ENCODE assay signal across 25 mouse cellular contexts in genomic region chr2:148884738-148885137, GRCm38 (mm10). TPM values are rescaled to one million over a fixed set of nuclear protein-coding genes. Genes with fewer than 3 reads are reported as not detected.
DNase-seq lines count a peak whose midpoint lies in the region; ATAC-seq and TF ChIP-seq lines count a peak whose summit lies in the region.
"Had no signal": no experiment of that assay in that cellular context is flagged by ENCODE, and none has a peak within 500 bp of the region (broad histone marks: within the 10 kb centered on the region; RNA-seq: fewer than 3 reads in every experiment).

No protein-coding gene starts in this region.

- no peaks in the 10 kb centered on the region for H3K9me3 ChIP-seq in hindbrain, embryonic 15.5 days
- no peaks in the 10 kb centered on the region for H3K9me3 ChIP-seq in hindbrain, embryonic 12.5 days (replicated peaks)
- no peaks in the 10 kb centered on the region for H3K9me3 ChIP-seq in heart, embryonic 15.5 days (replicated peaks)
- H3K9me3 ChIP-seq: embryonic facial prominence, embryonic 13.5 days; limb, embryonic 12.5 days; liver, embryonic 13.5 days; megakaryocyte, embryonic 14.5 days; neural tube, embryonic 15.5 days had no signal

- no peaks in the 10 kb centered on the region for H3K36me3 ChIP-seq in hindbrain, embryonic 15.5 days
- no peaks in the 10 kb centered on the region for H3K36me3 ChIP-seq in hindbrain, embryonic 12.5 days
- H3K36me3 ChIP-seq in heart, embryonic 15.5 days = no peaks in the 10 kb centered on the region
- H3K36me3 ChIP-seq: embryonic facial prominence, embryonic 13.5 days; limb, embryonic 12.5 days; liver, embryonic 13.5 days; neural tube, embryonic 15.5 days had no signal

- H3K27ac ChIP-seq in gastrocnemius, adult 2 months = peak overlapping the region; percentile 72
- no peak overlapping the region for H3K27ac ChIP-seq in hindbrain, embryonic 15.5 days (replicated peaks)
- H3K27ac ChIP-seq in hindbrain, embryonic 12.5 days = no peak overlapping the region
- H3K27ac ChIP-seq in heart, embryonic 15.5 days = peak overlapping the region; percentile 37
- H3K27ac ChIP-seq in left cerebral cortex, adult 2 months = no peak overlapping the region
- H3K27ac ChIP-seq: embryonic facial prominence, embryonic 13.5 days; kidney, postnatal 0 days; limb, embryonic 12.5 days; liver, embryonic 13.5 days; neural tube, embryonic 15.5 days had no signal

- H3K4me1 ChIP-seq in hindbrain, embryonic 15.5 days (replicated peaks) = no peaks in the 10 kb centered on the region
- peaks cover 3% of the 10 kb centered on the region; the same call in 1 of the 2 replicates for H3K4me1 ChIP-seq in hindbrain, embryonic 12.5 days
- H3K4me1 ChIP-seq in heart, embryonic 15.5 days (replicated peaks) = peaks cover 6% of the 10 kb centered on the region; the same call in 1 of the 2 replicates
- H3K4me1 ChIP-seq: embryonic facial prominence, embryonic 13.5 days; limb, embryonic 12.5 days; liver, embryonic 13.5 days; neural tube, embryonic 15.5 days had no signal

- H3K9ac ChIP-seq in hindbrain, embryonic 15.5 days = no peak overlapping the region
- no peak overlapping the region for H3K9ac ChIP-seq in hindbrain, embryonic 12.5 days
- H3K9ac ChIP-seq in heart, embryonic 15.5 days = no peak overlapping the region
- H3K9ac ChIP-seq: embryonic facial prominence, embryonic 13.5 days; limb, embryonic 12.5 days; liver, embryonic 13.5 days; neural tube, embryonic 15.5 days had no signal

- peak; percentile 48 for DNase-seq in gastrocnemius, adult 2 months
- DNase-seq in gastrocnemius, postnatal 14 days = no peak
- peak; percentile 26 for DNase-seq in R1 (ENCODE audit: low read depth, low spot score)
- DNase-seq in Muller cell, postnatal 12 days (ENCODE audit: inconsistent ontology term) = no peak
- DNase-seq in left cerebral cortex, adult 2 months (ENCODE audit: extremely low spot score in 1 of 2, low spot score in 2 of 2) = no peak
- DNase-seq: adrenal gland, postnatal 36 days; B cell, adult 2 months; cerebellum, adult 9-11 months; liver, embryonic 13.5 days; lung, postnatal 14 days; right cerebral cortex, postnatal 25 days; thymus, postnatal 14 days had no signal

- H3K4me3 ChIP-seq in gastrocnemius, adult 2 months = no peak overlapping the region
- H3K4me3 ChIP-seq in hindbrain, embryonic 15.5 days = no peak overlapping the region
- H3K4me3 ChIP-seq in hindbrain, embryonic 12.5 days = no peak overlapping the region
- no peak overlapping the region for H3K4me3 ChIP-seq in heart, embryonic 15.5 days
- H3K4me3 ChIP-seq in left cerebral cortex, adult 2 months = no peak overlapping the region
- H3K4me3 ChIP-seq: embryonic facial prominence, embryonic 13.5 days; limb, embryonic 12.5 days; liver, embryonic 13.5 days; megakaryocyte, embryonic 14.5 days; myocyte; neural tube, embryonic 15.5 days had no signal

- ATAC-seq in hindbrain, embryonic 15.5 days (ENCODE audit: low FRiP score, low read depth) = peak; percentile 56
- no peak for ATAC-seq in hindbrain, embryonic 12.5 days (ENCODE audit: low FRiP score)
- peak; percentile 69 for ATAC-seq in heart, embryonic 15.5 days (replicated peaks; ENCODE audit: insufficient number of reproducible peaks, insufficient read depth, low FRiP score, low read depth)
- ATAC-seq: Patski had no signal

- no peak for TF ChIP-seq CTCF in gastrocnemius, adult 2 months (IDR thresholded peaks at IDR 0.05)
- TF ChIP-seq CTCF in left cerebral cortex, adult 2 months (IDR thresholded peaks at IDR 0.05) = no peak

- intact Hi-C loops in gastrocnemius, adult 2 months (cut with DNase I) = no loop called here
- intact Hi-C loops in gastrocnemius, postnatal 14 days (cut with DNase I; ENCODE audit: low total_unique reads) = no loop called here
- intact Hi-C loops in left cerebral cortex, adult 2 months (cut with DNase I) = loop anchor here (10.0 kb wide), 1 partner anchor 1780 kb away; the partner anchor contains the start of gene Acss1

- no peak overlapping the region for H3K4me2 ChIP-seq in hindbrain, embryonic 15.5 days
- H3K4me2 ChIP-seq in hindbrain, embryonic 12.5 days (replicated peaks) = no peak overlapping the region
- H3K4me2 ChIP-seq in heart, embryonic 15.5 days = no peak overlapping the region
- H3K4me2 ChIP-seq: embryonic facial prominence, embryonic 13.5 days; limb, embryonic 12.5 days; liver, embryonic 13.5 days; neural tube, embryonic 15.5 days had no signal

- no peaks in the 10 kb centered on the region for H3K27me3 ChIP-seq in hindbrain, embryonic 15.5 days
- H3K27me3 ChIP-seq in hindbrain, embryonic 12.5 days = no peaks in the 10 kb centered on the region
- no peaks in the 10 kb centered on the region for H3K27me3 ChIP-seq in heart, embryonic 15.5 days
- H3K27me3 ChIP-seq: embryonic facial prominence, embryonic 13.5 days; limb, embryonic 12.5 days; liver, embryonic 13.5 days; megakaryocyte, embryonic 14.5 days; neural tube, embryonic 15.5 days; Patski had no signal

RNA-seq across cellular contexts. Expression of gene Cst3, which starts 9.2 kb away (rescaled TPM):
- total RNA-seq in gastrocnemius, adult 2 months (2021) = 100 to 1,000 TPM; 519 to 664 TPM
- total RNA-seq in gastrocnemius, postnatal 14 days (2021) = 100 to 1,000 TPM; 488 to 506 TPM
- polyA plus RNA-seq in hindbrain, embryonic 15.5 days (2015; fragmentation: Nextera tagmentation; extraction: Ambion mirVana) = 672 and 703 TPM in 2 replicates
- polyA plus RNA-seq in hindbrain, embryonic 12.5 days (2016; fragmentation: Nextera tagmentation; extraction: Ambion mirVana) = 339 and 373 TPM in 2 replicates
- 654 and 710 TPM in 2 replicates for polyA plus RNA-seq in heart, embryonic 15.5 days (2015; fragmentation: Nextera tagmentation; extraction: Ambion mirVana)
- total RNA-seq in left cerebral cortex, adult 2 months (2021) = 1,000 to 10,000 TPM; 1,809 to 1,890 TPM

RNA-seq across cellular contexts. Expression of gene 9230104L09Rik, which starts 19.9 kb away (rescaled TPM):
- 1 to 10 TPM in 1 of 2 experiments, not detected in 1; 1.3 TPM for total RNA-seq in gastrocnemius, adult 2 months (2021)
- total RNA-seq in gastrocnemius, postnatal 14 days (2021) = 1 to 10 TPM in 1 of 2 experiments, under 1 TPM in 1; 0.53 to 1.5 TPM
- polyA plus RNA-seq in hindbrain, embryonic 15.5 days (2015; fragmentation: Nextera tagmentation; extraction: Ambion mirVana) = not detected in 2 replicates
- polyA plus RNA-seq in hindbrain, embryonic 12.5 days (2016; fragmentation: Nextera tagmentation; extraction: Ambion mirVana) = not detected in 2 replicates
- polyA plus RNA-seq in heart, embryonic 15.5 days (2015; fragmentation: Nextera tagmentation; extraction: Ambion mirVana) = 0.49 and 0.53 TPM in 2 replicates
- not detected for total RNA-seq in left cerebral cortex, adult 2 months (2021)
- total RNA-seq: layer of hippocampus, adult 18-20 months; left cerebral cortex, adult 8-10 months had no signal
- polyA plus RNA-seq: embryonic facial prominence, embryonic 13.5 days; intestine, embryonic 14.5 days; kidney, postnatal 0 days; limb, embryonic 12.5 days; liver, embryonic 13.5 days; myocyte; neural tube, embryonic 15.5 days; Patski had no signal

RNA-seq across cellular contexts. Expression of gene Cst9, which starts 49.8 kb away (rescaled TPM):
- not detected for total RNA-seq in gastrocnemius, adult 2 months (2021)
- not detected for total RNA-seq in gastrocnemius, postnatal 14 days (2021)
- not detected in 2 replicates for polyA plus RNA-seq in hindbrain, embryonic 15.5 days (2015; fragmentation: Nextera tagmentation; extraction: Ambion mirVana)
- not detected in 2 replicates for polyA plus RNA-seq in hindbrain, embryonic 12.5 days (2016; fragmentation: Nextera tagmentation; extraction: Ambion mirVana)
- polyA plus RNA-seq in heart, embryonic 15.5 days (2015; fragmentation: Nextera tagmentation; extraction: Ambion mirVana) = 2.9 and 5.3 TPM in 2 replicates
- not detected for total RNA-seq in left cerebral cortex, adult 2 months (2021)
- total RNA-seq: adrenal gland, postnatal 36 days; layer of hippocampus, adult 18-20 months; left cerebral cortex, adult 8-10 months had no signal
- polyA plus RNA-seq: embryonic facial prominence, embryonic 13.5 days; intestine, embryonic 14.5 days; kidney, postnatal 0 days; limb, embryonic 12.5 days; myocyte; neural tube, embryonic 15.5 days; Patski had no signal

Comparison
In these comparisons a context has a peak if more than half of its experiments do, and no peak if none do; other contexts are left out.
1. DNase-seq: peak in gastrocnemius, adult 2 months (single experiment) and R1 (single experiment); none in gastrocnemius, postnatal 14 days (single experiment), Muller cell, postnatal 12 days (single experiment) and left cerebral cortex, adult 2 months (0 of 2).
2. H3K27ac ChIP-seq: peak in gastrocnemius, adult 2 months (single experiment) and heart, embryonic 15.5 days (single experiment); none in hindbrain, embryonic 15.5 days (single experiment), hindbrain, embryonic 12.5 days (single experiment) and left cerebral cortex, adult 2 months (single experiment).